ENCODE assay signal across 10 mouse cellular contexts in the genomic region with DNA sequence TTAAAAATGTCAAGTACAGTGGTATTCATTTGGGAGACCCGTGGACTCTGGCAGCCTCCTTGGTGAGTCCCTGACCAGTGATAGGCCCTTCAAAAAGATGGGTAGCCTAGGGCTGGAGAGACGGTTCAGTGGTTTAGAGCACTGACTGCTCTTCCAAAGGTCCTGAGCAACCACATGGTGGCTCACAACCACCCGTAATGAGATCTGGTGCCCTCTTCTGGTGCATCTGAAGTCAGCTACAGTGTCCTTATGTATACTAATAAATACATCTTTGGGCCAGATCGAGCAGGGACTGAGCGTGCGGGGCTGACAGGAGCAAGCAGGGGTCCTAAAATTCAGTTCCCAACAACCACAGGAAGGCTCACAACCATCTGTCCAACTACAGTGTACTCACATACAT. TPM values are rescaled to one million over a fixed set of nuclear protein-coding genes. Genes with fewer than 3 reads are reported as not detected.
DNase-seq lines count a peak whose midpoint lies in the region; ATAC-seq and TF ChIP-seq lines count a peak whose summit lies in the region.
"Had no signal": no experiment of that assay in that cellular context is flagged by ENCODE, and none has a peak within 500 bp of the region (broad histone marks: within the 10 kb centered on the region; RNA-seq: fewer than 3 reads in every experiment).

No protein-coding gene starts in this region.

- no peak overlapping the region for H3K4me2 ChIP-seq in stomach, postnatal 0 days (replicated peaks; ENCODE audit: low read depth)
- H3K4me2 ChIP-seq in hindbrain, embryonic 11.5 days (replicated peaks; ENCODE audit: low read depth, low read length): no peak overlapping the region
- H3K4me2 ChIP-seq: embryonic facial prominence, embryonic 15.5 days had no signal

- H3K9ac ChIP-seq in stomach, postnatal 0 days (ENCODE audit: low read length): no peak overlapping the region
- H3K9ac ChIP-seq in hindbrain, embryonic 11.5 days (ENCODE audit: low read depth, low read length): no peak overlapping the region
- H3K9ac ChIP-seq: embryonic facial prominence, embryonic 15.5 days had no signal

- TF ChIP-seq CTCF in stomach, postnatal 0 days (IDR thresholded peaks at IDR 0.05; ENCODE audit: low read depth): peak; percentile 75

- H3K4me3 ChIP-seq in stomach, postnatal 0 days (ENCODE audit: low read depth, low read length): no peak overlapping the region
- no peak overlapping the region for H3K4me3 ChIP-seq in hindbrain, embryonic 11.5 days (ENCODE audit: low read depth, low read length)
- H3K4me3 ChIP-seq: embryonic facial prominence, embryonic 15.5 days had no signal

- no peaks in the 10 kb centered on the region for H3K9me3 ChIP-seq in stomach, postnatal 0 days (ENCODE audit: control insufficient read depth, low read length)
- H3K9me3 ChIP-seq in hindbrain, embryonic 11.5 days (ENCODE audit: control insufficient read depth, low read length): no peaks in the 10 kb centered on the region
- H3K9me3 ChIP-seq: embryonic facial prominence, embryonic 15.5 days had no signal

- H3K36me3 ChIP-seq in stomach, postnatal 0 days (ENCODE audit: control insufficient read depth, insufficient read depth, low read length): no peaks in the 10 kb centered on the region
- no peaks in the 10 kb centered on the region for H3K36me3 ChIP-seq in hindbrain, embryonic 11.5 days (ENCODE audit: control insufficient read depth, insufficient read depth, low read length)
- H3K36me3 ChIP-seq: embryonic facial prominence, embryonic 15.5 days had no signal

- TF ChIP-seq EP300 in stomach, postnatal 0 days (optimal IDR thresholded peaks at IDR 0.05): no peak

- no peaks in the 10 kb centered on the region for H3K4me1 ChIP-seq in stomach, postnatal 0 days (replicated peaks; ENCODE audit: control insufficient read depth, insufficient read depth)
- no peaks in the 10 kb centered on the region for H3K4me1 ChIP-seq in hindbrain, embryonic 11.5 days (replicated peaks; ENCODE audit: control insufficient read depth, insufficient read depth, low read length)

- H3K27ac ChIP-seq in stomach, postnatal 0 days (replicated peaks): no peak overlapping the region
- H3K27ac ChIP-seq in hindbrain, embryonic 11.5 days (ENCODE audit: low read depth, low read length): no peak overlapping the region
- H3K27ac ChIP-seq: embryonic facial prominence, embryonic 15.5 days had no signal

- no peaks in the 10 kb centered on the region for H3K27me3 ChIP-seq in stomach, postnatal 0 days (ENCODE audit: control insufficient read depth, insufficient read depth, low read length)
- no peaks in the 10 kb centered on the region for H3K27me3 ChIP-seq in hindbrain, embryonic 11.5 days (ENCODE audit: control insufficient read depth, insufficient read depth, low read length)
- H3K27me3 ChIP-seq: embryonic facial prominence, embryonic 15.5 days had no signal

- 0 out of 2 replicates have a peak, but pooled peaks have one; percentile 19 for ATAC-seq in stomach, postnatal 0 days (ENCODE audit: low FRiP score, low TSS enrichment)
- ATAC-seq in hindbrain, embryonic 11.5 days (ENCODE audit: low FRiP score): no peak

- 36% methylated on average over 6 of the region's 6 CpGs for WGBS in stomach, postnatal 0 days
- 43% methylated on average over 6 of the region's 6 CpGs for WGBS in hindbrain, embryonic 11.5 days

- intact Hi-C loops in left cerebral cortex, postnatal 4 days (cut with DNase I): no loop called here
- intact Hi-C loops in left cerebral cortex, postnatal 36 days (cut with DNase I): no loop called here

- peak; percentile 61 for DNase-seq in adrenal gland, adult 2 months
- DNase-seq in adrenal gland, postnatal 25 days: no peak
- peak; percentile 38 for DNase-seq in left cerebral cortex, postnatal 4 days
- no peak for DNase-seq in left cerebral cortex, postnatal 36 days (ENCODE audit: low spot score in 2 of 2)
- peak; percentile 44 for DNase-seq in kidney, postnatal 14 days
- DNase-seq in stomach, postnatal 0 days (ENCODE audit: low spot score): no peak
- no peak for DNase-seq in left cerebral cortex, adult 8-10 months (ENCODE audit: low spot score in 2 of 2)
- DNase-seq in hindbrain, embryonic 11.5 days (ENCODE audit: low spot score): no peak

RNA-seq across cellular contexts. Expression of gene Gdf9, which starts 13.0 kb away (rescaled TPM):
- 1 to 10 TPM in 1 of 2 experiments, under 1 TPM in 1; 0.90 to 9.0 TPM for total RNA-seq in adrenal gland, adult 2 months (2021)
- 0.36 and 0.39 TPM in 2 replicates for polyA plus RNA-seq in adrenal gland, adult 2 months (2012; rRNA removed)
- total RNA-seq in adrenal gland, postnatal 25 days (2021): 1.4 and 2.2 TPM in 2 replicates
- 1 to 10 TPM; 1.3 to 1.7 TPM for total RNA-seq in left cerebral cortex, postnatal 4 days (2021)
- 1 to 10 TPM in 1 of 2 experiments, not detected in 1; 1.1 TPM for total RNA-seq in left cerebral cortex, postnatal 36 days (2021)
- polyA plus RNA-seq in stomach, postnatal 0 days (2015; fragmentation: Nextera tagmentation; extraction: Ambion mirVana): 0.78 and 0.88 TPM in 2 replicates
- 1 to 10 TPM in 1 of 4 experiments, under 1 TPM in 3; 0.42 to 1.8 (median 0.86) TPM for total RNA-seq in left cerebral cortex, adult 8-10 months (2022)
- polyA plus RNA-seq in hindbrain, embryonic 11.5 days (2014; fragmentation: Nextera tagmentation; extraction: Ambion mirVana): 2.8 and 3.6 TPM in 2 replicates

RNA-seq across cellular contexts. Expression of gene Gm10447, which starts 13.0 kb away (rescaled TPM):
- not detected for total RNA-seq in adrenal gland, adult 2 months (2021)
- polyA plus RNA-seq in adrenal gland, adult 2 months (2012; rRNA removed): 0.08 TPM in 1 of 2 replicates, not detected in the other
- total RNA-seq in adrenal gland, postnatal 25 days (2021): 0.30 TPM in 1 of 2 replicates, not detected in the other
- total RNA-seq in left cerebral cortex, postnatal 4 days (2021): not detected
- total RNA-seq in left cerebral cortex, postnatal 36 days (2021): under 1 TPM; 0.22 to 0.34 TPM
- 0.08 and 0.13 TPM in 2 replicates for polyA plus RNA-seq in stomach, postnatal 0 days (2015; fragmentation: Nextera tagmentation; extraction: Ambion mirVana)
- total RNA-seq in left cerebral cortex, adult 8-10 months (2022): under 1 TPM in 3 of 4 experiments, not detected in 1; 0.21 to 0.50 (median 0.49) TPM
- polyA plus RNA-seq in hindbrain, embryonic 11.5 days (2014; fragmentation: Nextera tagmentation; extraction: Ambion mirVana): 0.19 TPM in 1 of 2 replicates, not detected in the other
- polyA plus RNA-seq: neural tube, embryonic 11.5 days had no signal

RNA-seq across cellular contexts. Expression of gene Shroom1, which starts 13.1 kb away (rescaled TPM):
- 1 to 10 TPM; 3.5 to 3.8 TPM for total RNA-seq in adrenal gland, adult 2 months (2021)
- polyA plus RNA-seq in adrenal gland, adult 2 months (2012; rRNA removed): 5.0 and 5.3 TPM in 2 replicates
- 3.4 and 4.6 TPM in 2 replicates for total RNA-seq in adrenal gland, postnatal 25 days (2021)
- total RNA-seq in left cerebral cortex, postnatal 4 days (2021): 1 to 10 TPM; 2.8 to 3.2 TPM
- 1 to 10 TPM; 5.3 to 5.5 TPM for total RNA-seq in left cerebral cortex, postnatal 36 days (2021)
- 1.3 and 1.7 TPM in 2 replicates for polyA plus RNA-seq in stomach, postnatal 0 days (2015; fragmentation: Nextera tagmentation; extraction: Ambion mirVana)
- 1 to 10 TPM; 6.7 to 7.6 (median 7.0) TPM for total RNA-seq in left cerebral cortex, adult 8-10 months (2022)
- polyA plus RNA-seq in hindbrain, embryonic 11.5 days (2014; fragmentation: Nextera tagmentation; extraction: Ambion mirVana): 2.1 and 2.9 TPM in 2 replicates

RNA-seq across cellular contexts. Expression of gene Uqcrq, which starts 13.2 kb away (rescaled TPM):
- total RNA-seq in adrenal gland, adult 2 months (2021): 1,000 to 10,000 TPM; 1,216 to 1,248 TPM
- polyA plus RNA-seq in adrenal gland, adult 2 months (2012; rRNA removed): 845 and 941 TPM in 2 replicates
- total RNA-seq in adrenal gland, postnatal 25 days (2021): 989 and 1,060 TPM in 2 replicates
- total RNA-seq in left cerebral cortex, postnatal 4 days (2021): 100 to 1,000 TPM; 367 to 399 TPM
- 100 to 1,000 TPM; 404 to 490 TPM for total RNA-seq in left cerebral cortex, postnatal 36 days (2021)
- 903 and 973 TPM in 2 replicates for polyA plus RNA-seq in stomach, postnatal 0 days (2015; fragmentation: Nextera tagmentation; extraction: Ambion mirVana)
- total RNA-seq in left cerebral cortex, adult 8-10 months (2022): 100 to 1,000 TPM; 385 to 410 (median 407) TPM
- polyA plus RNA-seq in hindbrain, embryonic 11.5 days (2014; fragmentation: Nextera tagmentation; extraction: Ambion mirVana): 564 and 595 TPM in 2 replicates

RNA-seq across cellular contexts. Expression of gene Leap2, which starts 20.9 kb away (rescaled TPM):
- not detected for total RNA-seq in adrenal gland, adult 2 months (2021)
- not detected in 2 replicates for polyA plus RNA-seq in adrenal gland, adult 2 months (2012; rRNA removed)
- total RNA-seq in adrenal gland, postnatal 25 days (2021): not detected in 2 replicates
- total RNA-seq in left cerebral cortex, postnatal 4 days (2021): not detected
- not detected for total RNA-seq in left cerebral cortex, postnatal 36 days (2021)
- polyA plus RNA-seq in stomach, postnatal 0 days (2015; fragmentation: Nextera tagmentation; extraction: Ambion mirVana): 0.19 and 0.75 TPM in 2 replicates
- total RNA-seq in left cerebral cortex, adult 8-10 months (2022): not detected
- 0.48 TPM in 1 of 2 replicates, not detected in the other for polyA plus RNA-seq in hindbrain, embryonic 11.5 days (2014; fragmentation: Nextera tagmentation; extraction: Ambion mirVana)
- polyA plus RNA-seq: embryonic facial prominence, embryonic 15.5 days; neural tube, embryonic 11.5 days had no signal

Comparison
In these comparisons a context has a peak if more than half of its experiments do, and no peak if none do; other contexts are left out.
1. DNase-seq: peak in adrenal gland, adult 2 months (single experiment), left cerebral cortex, postnatal 4 days (single experiment) and kidney, postnatal 14 days (single experiment); none in adrenal gland, postnatal 25 days (single experiment), left cerebral cortex, postnatal 36 days (0 of 2), stomach, postnatal 0 days (single experiment), left cerebral cortex, adult 8-10 months (0 of 2) and hindbrain, embryonic 11.5 days (single experiment).